Mouse (Mus musculus): ENCODE measurements around the gene Tpx2. TPM values are rescaled to one million over a fixed set of nuclear protein-coding genes. Genes with fewer than 3 reads are reported as not detected.

Gene Tpx2
- 86.4 and 86.6 TPM in 2 replicates for polyA plus RNA-seq (2015; fragmentation: Nextera tagmentation; extraction: Ambion mirVana)

DNA sequence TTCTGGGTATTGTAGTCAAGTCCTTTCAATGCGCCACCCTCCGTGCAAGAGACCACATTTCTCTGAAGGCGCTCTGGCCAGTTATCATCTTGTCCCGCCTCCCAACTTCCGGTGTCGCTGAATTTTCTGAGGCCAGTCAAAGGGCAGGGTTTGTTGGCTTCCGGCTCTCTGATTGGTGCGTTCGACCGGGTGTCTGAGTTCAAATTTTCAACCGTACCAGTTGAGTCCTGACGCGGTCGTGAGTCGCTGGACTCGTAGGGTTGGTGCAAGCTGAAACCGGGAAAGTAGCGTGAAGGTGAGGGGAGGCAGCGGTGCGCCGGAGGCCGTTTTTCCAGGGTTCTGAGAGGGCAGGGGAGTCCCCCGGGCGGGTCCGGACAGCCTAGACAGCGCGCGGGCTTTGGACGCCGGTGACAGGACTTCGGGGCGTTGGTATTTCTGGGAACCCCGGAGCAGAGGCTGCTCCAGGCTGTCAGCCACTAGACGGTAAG is at the start of gene Tpx2:
Tpx2 (plus strand) TSS at position 150 of the 488 bp plus-strand sequence.
- Histone ChIP-seq H3K4me3 (peak within 1 kb of the TSS; percentile 78), H3K9ac (peak within 1 kb of the TSS; percentile 79), H3K36me3 (peaks cover 7% of the 10 kb centered on the region), H3K4me1 (peaks cover 20% of the 10 kb centered on the region), H3K27me3 (no peaks in the 10 kb centered on the region), H3K9me3 (no peaks in the 10 kb centered on the region), H3K4me2 (peak within 1 kb of the TSS; percentile 70), H3K27ac (peak within 1 kb of the TSS; percentile 84)
- WGBS = under 1% methylated on average over 34 of the region's 34 CpGs
- ATAC-seq (ENCODE audit: insufficient number of reproducible peaks, insufficient read depth, low FRiP score, low TSS enrichment, low read depth) = peak; percentile 97

DNA sequence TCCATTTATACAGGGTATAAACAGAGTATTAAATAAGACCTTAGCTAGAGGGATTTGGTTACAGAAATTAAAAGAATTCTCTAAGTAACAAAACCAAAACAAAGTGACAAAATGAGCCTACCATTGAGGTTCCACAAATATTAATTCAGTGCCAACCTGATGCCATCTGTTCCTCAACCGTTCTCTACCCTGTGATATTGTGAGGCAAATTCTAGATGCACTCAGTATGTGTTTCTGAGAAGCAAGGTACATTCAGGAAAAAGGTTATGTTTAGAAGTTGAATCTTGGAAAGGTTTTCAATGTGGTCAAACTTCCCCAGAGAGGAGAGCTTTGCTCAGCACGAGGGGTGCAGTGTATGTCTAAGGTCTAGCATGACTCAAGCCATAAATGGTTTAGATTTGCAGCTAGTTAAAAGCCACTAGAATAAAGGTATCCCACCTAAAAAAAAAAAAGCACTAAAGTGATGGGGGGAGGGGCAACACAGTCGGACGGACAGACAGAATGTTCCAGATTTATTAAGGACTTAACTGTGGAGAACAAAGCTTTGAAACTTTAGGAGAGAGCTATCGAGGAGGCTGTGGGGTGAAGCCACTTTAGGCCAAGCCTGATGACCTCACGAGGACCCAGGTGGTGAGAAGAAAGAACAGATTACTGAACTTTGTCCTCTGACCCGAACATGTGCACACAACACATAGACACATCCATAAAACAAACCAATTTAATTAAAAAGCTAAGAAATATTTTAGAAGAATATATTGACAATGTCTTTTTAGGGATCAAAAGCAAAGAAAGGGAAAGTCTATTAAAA is 47.6 kb upstream of the Tpx2 start:
- Histone ChIP-seq H3K9me3 (no peaks in the 10 kb centered on the region), H3K4me2 (no peak overlapping the region), H3K36me3 (0 out of 2 replicates have a peak, but pooled peaks cover 5% of the 10 kb centered on the region), H3K9ac (no peak overlapping the region), H3K4me3 (no peak overlapping the region), H3K27me3 (no peaks in the 10 kb centered on the region), H3K4me1 (peaks cover 14% of the 10 kb centered on the region), H3K27ac (no peak overlapping the region)
- ATAC-seq (ENCODE audit: insufficient number of reproducible peaks, insufficient read depth, low FRiP score, low TSS enrichment, low read depth) = no peak
- WGBS = 72% methylated on average over 7 of the region's 7 CpGs

GRCm38 (mm10) chr2:152800762-152801113 is 47.0 kb upstream of the Tpx2 start:
- H3K9ac ChIP-seq = no peak overlapping the region
- no peak for ATAC-seq (ENCODE audit: insufficient number of reproducible peaks, insufficient read depth, low FRiP score, low TSS enrichment, low read depth)
- no peak overlapping the region for H3K4me2 ChIP-seq
- H3K27ac ChIP-seq = no peak overlapping the region
- no peaks in the 10 kb centered on the region for H3K27me3 ChIP-seq
- 0 out of 2 replicates have a peak, but pooled peaks cover 5% of the 10 kb centered on the region for H3K36me3 ChIP-seq
- H3K9me3 ChIP-seq = no peaks in the 10 kb centered on the region
- peaks cover 18% of the 10 kb centered on the region for H3K4me1 ChIP-seq
- no peak overlapping the region for H3K4me3 ChIP-seq

DNA sequence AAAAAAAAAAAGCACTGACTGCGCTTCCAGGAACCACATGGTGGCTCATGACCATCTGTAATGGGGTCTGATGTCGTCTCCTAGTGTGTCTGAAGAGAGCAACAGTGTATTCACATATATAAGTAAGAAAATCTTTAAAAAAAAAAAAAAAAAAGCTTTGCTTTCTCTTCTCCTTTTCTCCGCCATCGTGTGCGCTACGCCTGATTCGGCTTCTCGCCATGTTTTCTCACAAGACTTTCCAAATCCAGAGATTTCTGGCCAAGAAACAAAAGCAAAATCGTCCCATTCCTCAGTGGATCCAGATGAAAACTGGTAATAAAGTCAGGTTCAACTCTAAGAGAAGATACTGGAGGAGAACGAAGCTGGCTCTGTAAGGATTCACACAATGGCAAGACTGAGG is 45.5 kb upstream of the Tpx2 start:
- H3K9me3 ChIP-seq = no peaks in the 10 kb centered on the region
- H3K4me1 ChIP-seq = peaks cover 24% of the 10 kb centered on the region
- no peak overlapping the region for H3K27ac ChIP-seq
- no peak overlapping the region for H3K9ac ChIP-seq
- H3K4me2 ChIP-seq = no peak overlapping the region
- WGBS = 94% methylated on average over 10 of the region's 10 CpGs
- H3K27me3 ChIP-seq = no peaks in the 10 kb centered on the region
- no peak for ATAC-seq (ENCODE audit: insufficient number of reproducible peaks, insufficient read depth, low FRiP score, low TSS enrichment, low read depth)
- no peak overlapping the region for H3K4me3 ChIP-seq
- peaks cover 9% of the 10 kb centered on the region; the same call in 1 of the 2 replicates for H3K36me3 ChIP-seq

- Histone ChIP-seq H3K27ac (no peak overlapping the region), H3K9ac (no peak overlapping the region), H3K4me2 (no peak overlapping the region), H3K36me3 (peaks cover 6% of the 10 kb centered on the region; the same call in 1 of the 2 replicates), H3K27me3 (no peaks in the 10 kb centered on the region), H3K9me3 (no peaks in the 10 kb centered on the region), H3K4me1 (peaks cover 24% of the 10 kb centered on the region), H3K4me3 (no peak overlapping the region)
- WGBS = 91% methylated on average over 5 of the region's 5 CpGs
- ATAC-seq (ENCODE audit: insufficient number of reproducible peaks, insufficient read depth, low FRiP score, low TSS enrichment, low read depth) = no peak
These were observed 44.7 kb upstream of the Tpx2 start for GRCm38 (mm10) chr2:152803081-152803480.

DNA sequence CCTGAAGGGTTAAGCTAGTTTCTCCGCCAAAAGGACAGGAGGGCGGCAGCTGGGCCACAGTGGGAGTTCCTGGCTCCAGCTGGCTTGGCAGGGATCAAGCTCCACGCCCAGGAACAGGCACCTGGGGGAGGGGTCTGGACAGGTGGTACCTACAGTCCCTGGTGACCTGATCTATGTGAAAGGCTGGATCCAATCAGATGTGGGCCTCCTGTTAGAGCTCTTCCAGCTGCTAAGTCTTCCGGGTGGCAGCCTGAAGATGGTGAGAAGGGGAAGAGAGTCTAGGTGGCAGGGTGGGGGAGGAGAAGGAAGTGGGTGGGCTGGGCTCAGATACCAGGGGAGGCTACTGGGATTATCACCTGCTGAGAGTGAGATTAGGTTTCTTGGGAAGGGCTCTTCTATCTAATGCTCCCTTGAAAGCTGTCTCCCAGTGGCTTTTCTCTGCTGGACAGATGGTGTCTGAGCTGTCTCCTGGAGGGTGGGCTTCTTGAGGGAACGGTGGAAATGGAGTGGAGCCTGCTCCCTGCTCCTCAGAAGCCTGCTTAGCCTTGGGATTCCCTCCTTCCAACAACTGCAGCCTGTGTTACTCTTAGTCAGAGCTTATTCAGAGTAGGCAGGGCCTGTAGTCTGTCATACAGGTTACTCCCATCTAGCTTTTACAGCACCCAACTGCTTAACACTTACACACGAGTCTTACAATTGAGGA is 43.2 kb upstream of the Tpx2 start:
- ATAC-seq (ENCODE audit: insufficient number of reproducible peaks, insufficient read depth, low FRiP score, low TSS enrichment, low read depth) = no peak; the same call in 1 of the 2 replicates
- H3K4me2 ChIP-seq = no peak overlapping the region
- no peaks in the 10 kb centered on the region for H3K27me3 ChIP-seq
- WGBS = 8% methylated on average over 6 of the region's 6 CpGs
- peaks cover 6% of the 10 kb centered on the region; the same call in 1 of the 2 replicates for H3K36me3 ChIP-seq
- H3K9me3 ChIP-seq = no peaks in the 10 kb centered on the region
- H3K27ac ChIP-seq = peak overlapping the region; percentile 56
- no peak overlapping the region for H3K4me3 ChIP-seq
- H3K9ac ChIP-seq = no peak overlapping the region
- H3K4me1 ChIP-seq = peaks cover 24% of the 10 kb centered on the region

GRCm38 (mm10) chr2:152805111-152805490 is 42.7 kb upstream of the Tpx2 start:
- Histone ChIP-seq H3K4me2 (no peak overlapping the region), H3K9me3 (no peaks in the 10 kb centered on the region), H3K9ac (peak overlapping the region; percentile 44; the same call in 1 of the 2 replicates), H3K27me3 (no peaks in the 10 kb centered on the region), H3K36me3 (peaks cover 6% of the 10 kb centered on the region; the same call in 1 of the 2 replicates), H3K4me1 (peaks cover 24% of the 10 kb centered on the region), H3K4me3 (no peak overlapping the region), H3K27ac (peak overlapping the region; percentile 56)
- 29% methylated on average over 5 of the region's 5 CpGs for WGBS
- no peak for ATAC-seq (ENCODE audit: insufficient number of reproducible peaks, insufficient read depth, low FRiP score, low TSS enrichment, low read depth)

DNA sequence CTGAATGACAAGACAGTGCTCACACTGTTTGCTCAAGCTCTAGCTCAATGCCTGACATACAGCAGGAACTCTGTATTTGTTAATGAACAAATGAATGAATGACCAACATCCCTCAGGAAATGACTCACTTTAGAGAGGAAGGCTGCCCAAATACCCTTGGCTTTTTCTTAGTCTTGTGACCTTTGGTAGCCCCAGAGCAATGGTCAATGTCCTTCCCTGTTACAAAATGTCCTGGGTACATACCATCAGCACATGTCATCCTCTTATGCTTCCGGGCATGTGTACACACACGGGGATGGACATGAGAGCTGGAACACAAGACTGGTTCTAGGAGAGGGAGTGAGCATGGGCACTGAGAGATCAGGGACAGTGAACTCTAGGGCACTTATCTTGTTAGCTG is 41.7 kb upstream of the Tpx2 start:
- no peak overlapping the region for H3K4me3 ChIP-seq
- no peak overlapping the region for H3K9ac ChIP-seq
- peak overlapping the region; percentile 56; the same call in 1 of the 2 replicates for H3K27ac ChIP-seq
- 68% methylated on average over 2 of the region's 2 CpGs for WGBS
- H3K4me2 ChIP-seq = no peak overlapping the region
- H3K36me3 ChIP-seq = peaks cover 6% of the 10 kb centered on the region; the same call in 1 of the 2 replicates
- peaks cover 24% of the 10 kb centered on the region for H3K4me1 ChIP-seq
- no peaks in the 10 kb centered on the region for H3K9me3 ChIP-seq
- no peaks in the 10 kb centered on the region for H3K27me3 ChIP-seq
- no peak for ATAC-seq (ENCODE audit: insufficient number of reproducible peaks, insufficient read depth, low FRiP score, low TSS enrichment, low read depth)

GRCm38 (mm10) chr2:152808178-152808577 is 39.6 kb upstream of the Tpx2 start:
- Histone ChIP-seq H3K27ac (no peak overlapping the region), H3K9me3 (no peaks in the 10 kb centered on the region), H3K9ac (no peak overlapping the region), H3K27me3 (no peaks in the 10 kb centered on the region), H3K36me3 (peaks cover 6% of the 10 kb centered on the region; the same call in 1 of the 2 replicates), H3K4me1 (peaks cover 24% of the 10 kb centered on the region), H3K4me2 (no peak overlapping the region), H3K4me3 (no peak overlapping the region)
- ATAC-seq (ENCODE audit: insufficient number of reproducible peaks, insufficient read depth, low FRiP score, low TSS enrichment, low read depth) = no peak
- WGBS = 91% methylated on average over 3 of the region's 3 CpGs

DNA sequence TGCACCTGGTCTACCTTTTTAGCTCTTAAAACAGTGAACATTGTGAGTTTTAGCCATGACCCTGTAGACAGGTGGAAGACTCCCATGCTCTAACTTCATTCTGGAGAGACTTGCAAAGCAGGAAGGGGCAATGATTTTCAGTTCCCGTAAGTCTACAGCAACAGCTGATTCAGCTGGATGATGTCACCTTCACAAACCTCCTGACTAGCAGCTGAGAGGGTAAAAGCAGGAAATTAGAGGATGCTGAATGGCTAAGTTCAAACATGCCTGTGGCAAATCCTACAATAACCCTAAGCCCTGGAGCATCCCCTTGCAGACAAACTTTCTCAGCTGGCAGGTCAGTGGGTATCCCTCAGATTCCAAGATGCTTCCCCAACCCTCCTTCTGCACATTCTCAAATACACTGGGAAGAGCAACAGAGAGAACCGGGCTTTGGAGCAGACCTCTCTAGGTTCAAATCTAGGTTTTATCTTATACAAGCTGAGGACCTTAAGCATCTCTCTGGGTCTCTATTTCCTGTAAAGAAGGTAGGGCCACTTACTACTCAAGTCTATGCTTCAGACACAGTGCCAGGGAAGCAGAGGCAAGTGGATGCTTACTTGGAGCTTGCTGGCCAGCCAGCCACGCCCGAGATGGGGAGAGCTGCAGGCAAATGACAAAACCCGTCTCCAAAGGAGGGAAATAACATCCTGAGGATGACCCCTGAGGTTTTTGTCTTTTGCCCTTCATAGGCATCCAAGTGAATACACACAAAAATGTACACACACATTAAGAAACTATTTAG is 37.4 kb upstream of the Tpx2 start:
- Histone ChIP-seq H3K9me3 (no peaks in the 10 kb centered on the region), H3K36me3 (peaks cover 4% of the 10 kb centered on the region), H3K4me1 (peaks cover 14% of the 10 kb centered on the region), H3K27me3 (no peaks in the 10 kb centered on the region), H3K4me2 (no peak overlapping the region), H3K4me3 (no peak overlapping the region), H3K27ac (no peak overlapping the region), H3K9ac (no peak overlapping the region)
- no peak for ATAC-seq (ENCODE audit: insufficient number of reproducible peaks, insufficient read depth, low FRiP score, low TSS enrichment, low read depth)
- 76% methylated on average over 5 of the region's 5 CpGs for WGBS
